Mouse (Mus musculus) CH12.LX (cell line): ENCODE data around the gene Cdc14a. TPM values are rescaled to one million over a fixed set of nuclear protein-coding genes. Genes with fewer than 3 reads are reported as not detected.

Source experiments
- DNase-seq: peaks from one replicate; pipeline ENCODE4 v3.0.0-alpha.2; 2013; ENCODE audit errors: extremely low read depth
- H3K27ac ChIP-seq: 2 replicates; pipeline ENCODE4 v1.5.1; 2012; ENCODE audit warnings: low read depth, mild to moderate bottlenecking, control low read depth, moderate library complexity; ENCODE audit not compliant: insufficient read depth
- H3K27me3 ChIP-seq: replicated peaks from 2 replicates; pipeline ENCODE3; 2012; ENCODE audit warnings: inconsistent platforms
- H3K36me3 ChIP-seq, 2 experiments: replicated peaks in 1 of 2; 2 replicates each; pipeline versions ENCODE3 to v1.6.1; 2012; ENCODE audit warnings: inconsistent platforms in 1 of 2, low read length in 1 of 2, mild to moderate bottlenecking in 1 of 2, mixed read lengths in 1 of 2, moderate library complexity in 1 of 2; ENCODE audit not compliant: control insufficient read depth in 1 of 2, insufficient read depth in 1 of 2
- H3K4me1 ChIP-seq, 2 experiments: 2 replicates each; pipeline ENCODE4 v1.6.1; 2012; ENCODE audit warnings: inconsistent platforms in 1 of 2, moderate library complexity in 1 of 2; ENCODE audit not compliant: insufficient read depth in 2 of 2, control insufficient read depth in 1 of 2
- H3K4me2 ChIP-seq: 2 replicates; pipeline ENCODE4 v1.6.1; 2012; ENCODE audit warnings: low read depth, mild to moderate bottlenecking, control low read depth; ENCODE audit not compliant: poor library complexity, insufficient read depth, severe bottlenecking
- H3K4me3 ChIP-seq, 3 experiments: fragments of 150-350 bp in 1 of 3; sonication (generic) in 1 of 3; replicated peaks in 1 of 3; 2 replicates each; pipeline versions ENCODE3 to v1.5.1; 2011 to 2012; ENCODE audit warnings: low read depth in 2 of 3, low read length in 2 of 3, mild to moderate bottlenecking in 2 of 3, moderate library complexity in 2 of 3, control low read depth in 1 of 3, improper control_type of control experiment in 1 of 3, inconsistent platforms in 1 of 3, mixed read lengths in 1 of 3; ENCODE audit not compliant: poor library complexity in 1 of 3
- H3K79me2 ChIP-seq: replicated peaks from 2 replicates; pipeline ENCODE4 v1.6.1; 2012; ENCODE audit warnings: mild to moderate bottlenecking, moderate library complexity; ENCODE audit not compliant: control insufficient read depth, poor library complexity, insufficient read depth, severe bottlenecking; ENCODE audit errors: extremely low read depth
- H3K9ac ChIP-seq: 2 replicates; pipeline ENCODE4 v1.6.1; 2012; ENCODE audit warnings: low read depth, mild to moderate bottlenecking, control low read depth, moderate library complexity; ENCODE audit not compliant: insufficient read depth
- H3K9me3 ChIP-seq: replicated peaks from 2 replicates; pipeline ENCODE3; 2012; ENCODE audit warnings: low read length, inconsistent platforms, mixed read lengths
- BHLHE40 ChIP-seq: IDR thresholded peaks from 2 replicates; pipeline ENCODE4 v1.6.1; 2011; ENCODE audit warnings: mild to moderate bottlenecking, low read depth, low read length, improper control_type of control experiment
- EP300 ChIP-seq: IDR thresholded peaks from 2 replicates; pipeline ENCODE4 v1.6.1; 2011; ENCODE audit warnings: low read length, improper control_type of control experiment
- HCFC1 ChIP-seq: IDR thresholded peaks from 2 replicates; pipeline ENCODE4 v1.6.1; 2012; ENCODE audit warnings: low read depth, mild to moderate bottlenecking, inconsistent platforms, low read length, improper control_type of control experiment
- IRF4 ChIP-seq: IDR thresholded peaks from 2 replicates; pipeline ENCODE4 v1.6.1; 2014; ENCODE audit warnings: low read depth, mild to moderate bottlenecking, inconsistent platforms, low read length, improper control_type of control experiment
- KAT2A ChIP-seq: IDR thresholded peaks from 2 replicates; pipeline ENCODE4 v1.6.1; 2012; ENCODE audit warnings: low read length, improper control_type of control experiment, inconsistent platforms; ENCODE audit not compliant: insufficient replicate concordance
- MAZ ChIP-seq: IDR thresholded peaks from 2 replicates; pipeline ENCODE4 v1.6.1; 2012; ENCODE audit warnings: low read depth, mild to moderate bottlenecking, inconsistent platforms, low read length, improper control_type of control experiment, moderate library complexity
- NELFE ChIP-seq: IDR thresholded peaks from 2 replicates; pipeline ENCODE4 v1.6.1; 2011; ENCODE audit warnings: low read depth, low read length, improper control_type of control experiment
- SMC3 ChIP-seq: IDR thresholded peaks from 2 replicates; pipeline ENCODE4 v1.6.1; 2011; ENCODE audit warnings: low read depth, low read length, improper control_type of control experiment
- TBP ChIP-seq: conservative IDR thresholded peaks from 2 replicates; pipeline ENCODE4 v1.6.1; 2011; ENCODE audit warnings: low read depth, low read length, improper control_type of control experiment
- USF2 ChIP-seq: conservative IDR thresholded peaks from 2 replicates; pipeline ENCODE4 v1.6.1; 2011; ENCODE audit warnings: low read depth, low read length, improper control_type of control experiment
- ZC3H11A ChIP-seq: IDR thresholded peaks from 2 replicates; pipeline ENCODE4 v1.6.1; 2012; ENCODE audit warnings: low read depth, mild to moderate bottlenecking, inconsistent platforms, low read length, improper control_type of control experiment
- dilution Hi-C: fragments of 300-500 bp; cut with MboI; formaldehyde crosslinking; loops from 2 replicates; pipeline ENCODE4 v1.14.3; 2020; ENCODE audit warnings: low sequenced_read_pairs; ENCODE audit not compliant: extremely low pct_unique_long_range_greater_than_20kb, extremely low pct_ligation_motif_present
- in situ Hi-C: fragments of 300-500 bp; cut with MboI; formaldehyde crosslinking; loops from 3 replicates; pipeline ENCODE4 v1.14.3; 2019; ENCODE audit warnings: low sequenced_read_pairs, low pct_ligation_motif_present, low pct_unique_long_range_greater_than_20kb, mixed read lengths
- polyA plus RNA-seq: library from polyadenylated mRNA; unstranded; fragments of >175 nt; gene quantifications from 2 replicates; pipeline ENCODE4 v1.2.1, GENCODE M21; 2012; ENCODE audit warnings: low read depth; ENCODE audit not compliant: insufficient read length
- total RNA-seq, 2 experiments: library from RNA; depleted of rRNA; stranded (reverse); fragments of 300-350 nt in 1 of 2; fragments of >200 nt in 1 of 2; gene quantifications; 2 replicates each; pipeline ENCODE4 v1.2.3; 2012 to 2014

Cdc14a gene
- total and polyA plus RNA-seq, 3 experiments = 9.4 to 12.1 (median 9.8) TPM

DNA sequence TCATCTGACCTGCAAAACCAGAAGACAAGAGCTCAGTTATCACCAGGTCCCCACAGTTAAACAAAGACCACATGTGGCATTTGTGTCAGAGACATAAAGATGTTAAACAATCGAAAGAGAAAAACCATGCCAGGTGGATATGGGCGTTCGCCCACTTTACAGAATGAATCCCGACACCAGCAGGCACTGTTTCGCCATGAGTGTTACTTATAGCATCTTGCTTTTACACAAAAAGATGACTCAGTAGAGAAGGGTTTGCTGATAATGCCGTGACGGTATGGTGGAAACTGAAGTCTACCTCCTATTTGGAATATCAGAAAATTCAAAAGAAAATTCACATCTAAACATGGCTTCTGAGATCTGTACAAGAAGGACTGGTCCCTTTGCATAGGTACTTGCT, 126.7 kb downstream of the Cdc14a start:
- no peaks in the 10 kb centered on the region for H3K79me2 ChIP-seq
- peaks cover 34 to 66% of the 10 kb centered on the region in 2 experiments for H3K36me3 ChIP-seq
- dilution Hi-C loops = no loop called here
- H3K27ac ChIP-seq = no peak overlapping the region
- TF ChIP-seq BHLHE40 = no peak
- no peak for TF ChIP-seq SMC3
- TF ChIP-seq NELFE = no peak
- no peak for TF ChIP-seq HCFC1
- TF ChIP-seq KAT2A = no peak
- TF ChIP-seq TBP = no peak
- no peak for TF ChIP-seq USF2
- no peak for TF ChIP-seq IRF4
- DNase-seq = no peak
- H3K27me3 ChIP-seq = no peaks in the 10 kb centered on the region
- H3K9me3 ChIP-seq = no peaks in the 10 kb centered on the region
- no peak overlapping the region for H3K4me3 ChIP-seq
- H3K4me2 ChIP-seq = no peak overlapping the region
- no peak overlapping the region for H3K9ac ChIP-seq
- in situ Hi-C loops = no loop called here
- H3K4me1 ChIP-seq = peaks cover 0 to 12% of the 10 kb centered on the region in 2 experiments; a peak in 2 of 4 replicates

DNA sequence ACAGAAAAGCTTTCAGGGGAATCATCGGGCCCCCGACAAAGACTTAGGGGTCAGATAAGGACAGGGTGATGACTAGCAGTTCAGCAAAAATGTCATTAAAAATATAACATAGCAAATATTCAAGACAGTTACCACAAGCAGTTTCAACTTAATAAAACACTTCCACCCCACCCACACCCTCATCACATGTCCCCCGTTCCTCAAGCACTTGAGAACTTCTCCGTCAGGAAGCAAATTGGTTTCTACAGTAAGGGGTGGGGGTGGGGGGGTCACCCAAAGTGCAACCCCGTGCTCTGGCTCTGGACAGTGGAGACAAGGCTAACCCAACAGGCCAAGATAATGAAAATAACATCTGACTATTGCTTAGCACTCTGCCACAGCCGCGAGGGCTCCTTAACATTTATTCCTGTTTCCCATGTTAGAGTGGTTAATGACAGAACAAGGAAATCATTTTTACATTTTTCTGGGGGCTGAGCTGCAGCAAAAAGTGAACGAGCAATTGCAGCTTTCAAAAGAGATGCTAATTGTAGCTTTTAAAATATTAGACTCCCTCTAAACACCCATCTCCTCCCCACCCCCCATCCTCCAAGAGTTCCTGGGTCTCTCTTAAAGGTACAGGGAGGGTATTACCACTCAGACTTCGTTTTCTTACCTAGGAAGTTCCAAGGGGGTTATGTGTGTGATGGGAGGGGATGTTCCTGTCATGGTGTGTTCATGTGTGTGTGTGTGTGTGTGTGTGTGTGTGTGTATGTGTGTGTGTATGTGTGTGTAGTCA, 133.6 kb downstream of the Cdc14a start:
- H3K4me2 ChIP-seq = no peak overlapping the region
- no peak for DNase-seq
- H3K9ac ChIP-seq = no peak overlapping the region
- H3K36me3 ChIP-seq = peaks cover 36 to 63% of the 10 kb centered on the region in 2 experiments
- TF ChIP-seq NELFE = no peak
- no peak for TF ChIP-seq ZC3H11A
- no peak for TF ChIP-seq IRF4
- TF ChIP-seq EP300 = no peak
- dilution Hi-C loops (no loop called here), in situ Hi-C loops (no loop called here)
- H3K9me3 ChIP-seq = no peaks in the 10 kb centered on the region
- H3K79me2 ChIP-seq = no peaks in the 10 kb centered on the region
- H3K4me3 ChIP-seq = no peak overlapping the region
- H3K27me3 ChIP-seq = no peaks in the 10 kb centered on the region
- H3K4me1 ChIP-seq = peaks cover 0 to 2% of the 10 kb centered on the region in 2 experiments; a peak in 1 of 4 replicates
- no peak overlapping the region for H3K27ac ChIP-seq

DNA sequence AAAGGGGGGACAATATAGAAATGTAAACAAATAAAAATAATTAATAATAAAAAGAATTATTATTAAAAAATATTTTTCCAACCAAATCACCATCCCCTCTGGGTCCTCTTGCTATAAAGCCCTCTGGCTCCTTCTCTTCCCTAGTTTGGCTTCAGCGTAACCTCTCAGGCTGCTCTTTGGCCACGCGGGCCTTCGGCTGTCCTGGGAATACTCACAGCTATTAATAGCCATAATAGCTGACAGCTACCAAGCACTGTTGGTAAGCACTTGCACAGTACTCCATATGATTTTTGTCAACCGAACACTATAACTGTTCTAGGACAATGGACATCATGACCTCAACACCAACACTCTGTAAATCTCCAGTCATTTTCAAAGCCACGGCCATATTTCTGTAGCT, 135.0 kb downstream of the Cdc14a start:
- H3K4me1 ChIP-seq = peaks cover 0 to 2% of the 10 kb centered on the region in 2 experiments; a peak in 1 of 4 replicates
- no peak for DNase-seq
- TF ChIP-seq MAZ = no peak
- H3K4me3 ChIP-seq = no peak overlapping the region
- dilution Hi-C loops = no loop called here
- H3K4me2 ChIP-seq = no peak overlapping the region
- H3K9me3 ChIP-seq = no peaks in the 10 kb centered on the region
- H3K79me2 ChIP-seq = no peaks in the 10 kb centered on the region
- no peak overlapping the region for H3K27ac ChIP-seq
- H3K27me3 ChIP-seq = no peaks in the 10 kb centered on the region
- H3K36me3 ChIP-seq = peaks cover 29 to 55% of the 10 kb centered on the region in 2 experiments
- in situ Hi-C loops = no loop called here
- no peak overlapping the region for H3K9ac ChIP-seq
